Mouse (Mus musculus): ENCODE measurements around the gene Nmur1. TPM values are rescaled to one million over a fixed set of nuclear protein-coding genes. Genes with fewer than 3 reads are reported as not detected.

Gene Nmur1
- polyA plus RNA-seq, 1 experiment from 2014 or later = 0.23 TPM

GRCm38 (mm10) chr1:86452713-86453112, 26.7 kb upstream of the Nmur1 start:
- no peak for ATAC-seq (ENCODE audit: low FRiP score)
- peaks cover 7% of the 10 kb centered on the region; the same call in 1 of the 2 replicates for H3K4me1 ChIP-seq
- 75% methylated on average over 5 of the region's 5 CpGs for WGBS
- no peaks in the 10 kb centered on the region for H3K9me3 ChIP-seq (replicated peaks)
- H3K27me3 ChIP-seq = no peaks in the 10 kb centered on the region
- H3K9ac ChIP-seq = no peak overlapping the region
- no peak overlapping the region for H3K4me2 ChIP-seq (replicated peaks)
- no peaks in the 10 kb centered on the region for H3K36me3 ChIP-seq
- H3K4me3 ChIP-seq = no peak overlapping the region
- H3K27ac ChIP-seq = no peak overlapping the region

DNA sequence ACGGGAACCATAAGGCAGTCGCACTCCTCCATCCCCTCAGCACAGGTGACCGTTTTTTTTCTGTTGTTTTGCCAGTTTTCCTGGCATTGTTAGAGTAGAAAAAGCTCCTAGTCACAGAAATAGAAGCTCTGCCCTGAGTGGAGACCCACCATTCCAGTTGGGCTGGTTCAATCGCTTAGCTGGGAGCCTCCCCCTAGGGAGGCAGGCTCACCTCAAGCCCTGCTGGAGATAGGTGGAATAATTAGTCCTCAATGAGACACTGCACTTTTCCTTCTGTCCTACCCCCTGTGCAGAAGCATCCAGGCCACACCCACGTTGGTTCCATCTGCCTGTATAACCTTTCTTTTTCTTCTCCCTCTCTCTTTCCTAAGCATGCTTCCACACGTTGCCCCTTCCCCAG, 23.9 kb upstream of the Nmur1 start:
- H3K4me1 ChIP-seq = peaks cover 11% of the 10 kb centered on the region; the same call in 1 of the 2 replicates
- H3K4me2 ChIP-seq (replicated peaks) = no peak overlapping the region
- ATAC-seq (ENCODE audit: low FRiP score) = no peak
- no peaks in the 10 kb centered on the region for H3K36me3 ChIP-seq
- no peaks in the 10 kb centered on the region for H3K27me3 ChIP-seq
- H3K27ac ChIP-seq = no peak overlapping the region
- 52% methylated on average over 6 of the region's 6 CpGs for WGBS
- no peak overlapping the region for H3K9ac ChIP-seq
- H3K4me3 ChIP-seq = no peak overlapping the region
- no peaks in the 10 kb centered on the region for H3K9me3 ChIP-seq (replicated peaks)

GRCm38 (mm10) chr1:86448272-86448671, 22.2 kb upstream of the Nmur1 start:
- Histone ChIP-seq H3K4me2 (replicated peaks) (no peak overlapping the region), H3K4me3 (no peak overlapping the region), H3K4me1 (peaks cover 19% of the 10 kb centered on the region), H3K9ac (no peak overlapping the region), H3K36me3 (no peaks in the 10 kb centered on the region), H3K9me3 (replicated peaks) (no peaks in the 10 kb centered on the region), H3K27me3 (no peaks in the 10 kb centered on the region), H3K27ac (no peak overlapping the region)
- WGBS = 33% methylated on average over 4 of the region's 4 CpGs
- ATAC-seq (ENCODE audit: low FRiP score) = no peak

- no peaks in the 10 kb centered on the region for H3K9me3 ChIP-seq (replicated peaks)
- WGBS = 53% methylated on average over 13 of the region's 13 CpGs
- no peak overlapping the region for H3K4me3 ChIP-seq
- no peaks in the 10 kb centered on the region for H3K36me3 ChIP-seq
- peaks cover 24% of the 10 kb centered on the region for H3K4me1 ChIP-seq
- no peak for ATAC-seq (ENCODE audit: low FRiP score)
- H3K9ac ChIP-seq = no peak overlapping the region
- no peak overlapping the region for H3K4me2 ChIP-seq (replicated peaks)
- no peaks in the 10 kb centered on the region for H3K27me3 ChIP-seq
- no peak overlapping the region for H3K27ac ChIP-seq
Measured at GRCm38 (mm10) chr1:86447596-86448171, 21.7 kb upstream of the Nmur1 start.

GRCm38 (mm10) chr1:86443386-86444172, 17.6 kb upstream of the Nmur1 start:
- WGBS = 61% methylated on average over 8 of the region's 8 CpGs
- H3K9ac ChIP-seq = peak overlapping the region; percentile 89; the same call in 1 of the 2 replicates
- H3K4me3 ChIP-seq = peak overlapping the region; percentile 45; the same call in 1 of the 2 replicates
- H3K27ac ChIP-seq = peak overlapping the region; percentile 100
- H3K4me1 ChIP-seq = peaks cover 52% of the 10 kb centered on the region
- no peak for ATAC-seq (ENCODE audit: low FRiP score)
- no peaks in the 10 kb centered on the region for H3K36me3 ChIP-seq
- H3K4me2 ChIP-seq (replicated peaks) = peak overlapping the region; percentile 73
- no peaks in the 10 kb centered on the region for H3K9me3 ChIP-seq (replicated peaks)
- no peaks in the 10 kb centered on the region for H3K27me3 ChIP-seq

DNA sequence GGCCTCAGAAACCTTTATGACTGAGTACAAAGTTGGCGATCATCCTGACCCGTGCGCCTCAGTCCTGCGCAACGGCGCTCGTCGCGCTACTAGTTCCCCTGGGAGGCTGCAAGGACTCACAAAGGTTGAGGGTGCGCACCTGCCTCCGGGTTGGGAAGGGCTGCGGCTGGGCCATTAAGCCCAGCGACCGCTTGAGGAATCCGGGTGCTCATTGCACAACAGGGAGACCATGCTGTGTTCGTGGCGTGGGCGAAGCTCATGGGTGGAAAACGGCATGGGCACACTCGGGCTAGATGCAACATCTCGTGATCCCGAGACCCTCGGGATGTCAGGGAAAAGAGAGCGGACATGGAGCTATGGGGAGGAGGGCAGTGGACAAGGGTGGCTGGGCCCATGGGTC, 16.8 kb upstream of the Nmur1 start:
- peak overlapping the region; percentile 100 for H3K27ac ChIP-seq
- 2% methylated on average over 24 of the region's 24 CpGs for WGBS
- H3K9ac ChIP-seq = peak overlapping the region; percentile 89
- ATAC-seq (ENCODE audit: low FRiP score) = peak; percentile 4
- peaks cover 53% of the 10 kb centered on the region for H3K4me1 ChIP-seq
- peak overlapping the region; percentile 73 for H3K4me2 ChIP-seq (replicated peaks)
- peak overlapping the region; percentile 45 for H3K4me3 ChIP-seq
- no peaks in the 10 kb centered on the region for H3K9me3 ChIP-seq (replicated peaks)
- no peaks in the 10 kb centered on the region for H3K36me3 ChIP-seq
- H3K27me3 ChIP-seq = no peaks in the 10 kb centered on the region

GRCm38 (mm10) chr1:86441980-86442831, 16.2 kb upstream of the Nmur1 start:
- Histone ChIP-seq H3K4me1 (peaks cover 50% of the 10 kb centered on the region), H3K9me3 (replicated peaks) (no peaks in the 10 kb centered on the region), H3K36me3 (no peaks in the 10 kb centered on the region), H3K4me3 (peak overlapping the region; percentile 45), H3K27ac (peak overlapping the region; percentile 100), H3K27me3 (no peaks in the 10 kb centered on the region), H3K9ac (peak overlapping the region; percentile 89), H3K4me2 (replicated peaks) (peak overlapping the region; percentile 73)
- under 1% methylated on average over 81 of the region's 81 CpGs for whole genome bisulfite sequencing
- peak; percentile 67 for ATAC-seq (ENCODE audit: low FRiP score)

GRCm38 (mm10) chr1:86441724-86441979, 15.6 kb upstream of the Nmur1 start:
- H3K4me1 ChIP-seq = peaks cover 54% of the 10 kb centered on the region
- H3K9me3 ChIP-seq (replicated peaks) = no peaks in the 10 kb centered on the region
- H3K4me3 ChIP-seq = peak overlapping the region; percentile 45
- H3K27ac ChIP-seq = peak overlapping the region; percentile 100
- WGBS = 0% methylated on average over 4 of the region's 5 CpGs
- H3K9ac ChIP-seq = peak overlapping the region; percentile 89
- ATAC-seq (ENCODE audit: low FRiP score) = no peak
- H3K27me3 ChIP-seq = no peaks in the 10 kb centered on the region
- peak overlapping the region; percentile 73 for H3K4me2 ChIP-seq (replicated peaks)
- H3K36me3 ChIP-seq = no peaks in the 10 kb centered on the region

- peak overlapping the region; percentile 73 for H3K4me2 ChIP-seq (replicated peaks)
- peak overlapping the region; percentile 89 for H3K9ac ChIP-seq
- ATAC-seq (ENCODE audit: low FRiP score) = peak; percentile 24
- 1% methylated on average over 23 of the region's 29 CpGs for WGBS
- no peaks in the 10 kb centered on the region for H3K9me3 ChIP-seq (replicated peaks)
- H3K27ac ChIP-seq = peak overlapping the region; percentile 100
- no peaks in the 10 kb centered on the region for H3K27me3 ChIP-seq
- peaks cover 59% of the 10 kb centered on the region for H3K4me1 ChIP-seq
- H3K36me3 ChIP-seq = no peaks in the 10 kb centered on the region
- H3K4me3 ChIP-seq = peak overlapping the region; percentile 45
Measured at GRCm38 (mm10) chr1:86440887-86441723, 15.1 kb upstream of the Nmur1 start.

DNA sequence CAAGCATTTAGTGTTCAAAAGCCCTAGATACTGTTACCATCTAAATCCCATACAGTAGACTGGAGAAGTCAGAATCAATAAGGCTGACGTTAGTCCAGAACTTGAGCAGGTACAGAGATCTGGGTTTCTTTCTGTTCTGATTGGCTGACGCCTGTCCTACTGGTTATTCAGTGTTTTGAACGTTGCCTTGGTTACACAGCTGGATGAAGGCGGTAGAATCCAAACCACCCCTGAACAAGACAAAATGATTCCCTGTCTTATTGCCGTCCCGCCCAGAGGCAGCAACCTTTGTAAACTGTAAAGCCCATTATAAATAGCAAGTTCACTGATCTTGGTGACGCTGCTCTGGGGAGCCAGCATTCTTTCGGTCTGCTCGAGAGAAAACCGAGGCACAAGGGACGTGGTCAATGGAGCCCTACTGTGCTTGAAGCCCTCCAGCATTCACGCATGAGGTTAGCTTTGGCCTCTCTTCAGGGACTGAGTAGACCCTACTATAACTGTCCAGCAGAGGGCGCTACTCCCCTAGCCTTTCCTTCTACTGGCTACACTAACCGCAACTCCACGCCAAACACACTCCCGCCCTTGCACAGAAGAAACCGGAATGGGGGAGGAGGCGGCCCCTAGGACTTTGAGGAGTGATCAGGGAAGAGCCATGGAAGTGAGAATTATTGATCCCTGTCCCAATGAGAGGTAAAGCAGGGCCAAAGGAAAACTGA, 14.3 kb upstream of the Nmur1 start:
- WGBS = 2% methylated on average over 18 of the region's 18 CpGs
- H3K4me3 ChIP-seq = peak overlapping the region; percentile 18
- no peaks in the 10 kb centered on the region for H3K36me3 ChIP-seq
- H3K4me2 ChIP-seq (replicated peaks) = peak overlapping the region; percentile 73
- H3K9me3 ChIP-seq (replicated peaks) = no peaks in the 10 kb centered on the region
- ATAC-seq (ENCODE audit: low FRiP score) = peak; percentile 74
- H3K4me1 ChIP-seq = peaks cover 65% of the 10 kb centered on the region
- H3K27ac ChIP-seq = peak overlapping the region; percentile 100
- H3K9ac ChIP-seq = peak overlapping the region; percentile 89; the same call in 1 of the 2 replicates
- no peaks in the 10 kb centered on the region for H3K27me3 ChIP-seq

DNA sequence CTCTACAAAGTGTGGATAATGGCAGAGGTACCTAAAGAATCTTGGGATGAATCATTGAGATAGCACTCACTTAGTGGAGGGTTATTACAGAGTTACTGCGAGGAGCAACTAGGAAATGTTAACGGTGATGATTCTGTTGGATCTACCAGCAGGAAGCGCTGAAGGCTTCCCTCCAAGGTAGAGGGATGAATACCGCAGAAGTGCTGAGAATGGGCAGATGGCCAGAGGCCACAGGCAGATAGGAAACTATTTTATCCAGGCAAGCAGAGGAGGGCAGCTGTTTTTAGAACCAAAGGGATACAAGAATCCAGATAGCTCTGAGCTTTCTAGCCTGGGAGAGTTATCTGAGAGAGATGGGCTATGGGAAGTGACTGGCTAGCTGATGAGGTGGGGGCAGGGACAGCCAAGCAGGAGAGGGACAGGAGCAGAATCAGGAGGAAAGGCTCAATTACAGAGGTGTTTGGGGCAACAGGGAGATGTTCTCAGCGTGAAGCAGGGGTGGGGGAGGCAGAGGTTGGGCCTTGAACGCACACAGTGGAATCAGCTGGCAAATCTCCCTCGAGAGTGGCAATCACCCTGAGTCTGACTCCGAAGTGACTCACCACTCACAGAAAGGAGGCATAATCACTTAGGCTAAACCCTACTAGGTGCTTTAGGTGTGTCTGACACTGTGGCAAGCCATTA, 13.6 kb upstream of the Nmur1 start:
- H3K36me3 ChIP-seq = no peaks in the 10 kb centered on the region
- no peaks in the 10 kb centered on the region for H3K27me3 ChIP-seq
- H3K27ac ChIP-seq = peak overlapping the region; percentile 100
- no peak for ATAC-seq (ENCODE audit: low FRiP score)
- H3K4me1 ChIP-seq = peaks cover 72% of the 10 kb centered on the region
- WGBS = 28% methylated on average over 8 of the region's 8 CpGs
- peak overlapping the region; percentile 73; the same call in 1 of the 2 replicates for H3K4me2 ChIP-seq (replicated peaks)
- H3K4me3 ChIP-seq = no peak overlapping the region
- H3K9me3 ChIP-seq (replicated peaks) = no peaks in the 10 kb centered on the region
- 0 out of 2 replicates have a peak overlapping the region, but pooled peaks have one; percentile 32 for H3K9ac ChIP-seq
